Mouse (Mus musculus): ENCODE measurements at regions not wholly inside any gene's neighbourhood (a gene's known extent, or its start where the extent isn't known, plus 50 kb on each side); places are given as distances from the start of the nearest gene placed in this dataset.
A peak's percentile ranks its signal among the peaks of the same experiment; 100 is the strongest.
"Not testable (repeated sequence)": the region's sequence is repeated elsewhere in the genome, so short reads cannot be mapped to it uniquely, and the experiment has no call there.

DNA sequence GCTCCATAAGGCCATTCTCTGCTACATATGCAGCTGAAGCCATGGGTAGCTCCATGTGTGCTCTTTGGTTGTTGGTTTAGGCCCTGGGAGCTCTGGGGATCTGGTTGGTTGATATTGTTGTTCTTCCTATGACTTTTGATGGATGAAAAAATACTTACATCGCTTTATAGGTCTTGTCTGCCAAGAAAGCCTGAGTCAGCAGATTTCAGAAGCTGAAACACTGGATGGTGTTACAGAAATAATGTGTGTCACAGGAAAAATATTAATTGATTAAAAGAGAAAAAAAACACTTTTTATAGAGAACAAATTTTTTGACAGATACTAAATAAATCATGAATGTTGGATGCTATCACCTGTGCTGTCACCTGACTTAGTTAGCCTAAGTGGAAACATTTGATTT, 52.4 kb upstream of the Plxna2 start:
- DNase-seq: no peak

DNA sequence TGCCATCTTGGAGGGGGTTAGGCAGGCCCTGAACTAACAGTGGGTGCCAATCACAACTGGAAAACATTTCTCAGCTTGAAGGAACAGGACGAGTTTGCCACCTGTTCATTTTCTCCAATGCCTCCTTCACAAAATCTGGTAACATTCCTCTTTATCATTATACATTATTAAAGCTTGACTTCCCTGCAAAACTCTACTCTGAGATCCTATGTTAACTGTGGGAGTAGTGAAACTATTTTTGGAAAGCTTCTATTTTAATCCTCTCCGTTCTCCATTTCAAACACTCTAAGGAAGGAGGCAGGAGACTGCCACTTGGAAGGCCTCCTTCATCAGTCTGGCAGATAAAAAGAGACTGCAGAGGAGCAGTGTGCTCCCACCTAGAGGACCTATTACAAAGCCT, 54.1 kb upstream of the Plxna2 start:
- DNase-seq: no peak

DNA sequence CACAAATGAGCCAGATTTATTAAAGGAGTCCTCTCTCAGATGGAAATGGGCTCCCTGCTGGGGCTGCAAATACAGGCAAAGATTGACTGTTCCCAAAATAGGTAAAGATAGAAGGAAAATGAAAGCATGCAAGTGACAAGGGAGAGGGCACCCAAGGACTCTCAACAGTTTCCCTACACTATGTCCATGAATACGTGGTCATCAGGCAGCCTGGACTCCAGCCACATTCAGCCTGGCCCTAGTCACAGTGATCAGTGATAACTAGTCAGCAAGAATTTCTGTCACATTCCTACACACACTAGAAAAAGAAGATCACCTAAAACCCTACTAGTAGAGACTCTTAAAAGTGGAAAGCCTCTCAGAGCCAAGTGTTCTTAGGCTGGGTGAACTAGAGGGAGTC, 56.9 kb upstream of the Plxna2 start:
- no peak for DNase-seq

DNA sequence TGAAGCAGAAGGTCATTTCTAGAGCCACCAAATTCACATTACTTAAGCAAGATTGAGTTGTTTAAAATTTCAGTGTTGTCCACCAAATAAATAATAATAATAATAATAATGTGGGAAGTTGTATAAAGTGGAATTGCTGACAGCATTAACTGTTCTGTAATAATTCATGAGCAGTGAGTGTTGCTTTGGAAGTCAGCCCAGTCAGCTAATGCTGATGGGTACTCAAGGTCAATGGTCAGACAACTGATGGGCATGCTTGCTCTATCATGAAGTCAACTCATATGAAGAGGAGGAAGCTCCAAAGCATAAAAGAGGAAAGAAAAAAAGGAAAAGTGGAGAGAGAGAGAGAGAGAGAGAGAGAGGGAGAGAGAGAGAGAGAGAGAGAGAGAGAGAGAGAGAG, 69.4 kb upstream of the Plxna2 start:
- no peak for DNase-seq

DNA sequence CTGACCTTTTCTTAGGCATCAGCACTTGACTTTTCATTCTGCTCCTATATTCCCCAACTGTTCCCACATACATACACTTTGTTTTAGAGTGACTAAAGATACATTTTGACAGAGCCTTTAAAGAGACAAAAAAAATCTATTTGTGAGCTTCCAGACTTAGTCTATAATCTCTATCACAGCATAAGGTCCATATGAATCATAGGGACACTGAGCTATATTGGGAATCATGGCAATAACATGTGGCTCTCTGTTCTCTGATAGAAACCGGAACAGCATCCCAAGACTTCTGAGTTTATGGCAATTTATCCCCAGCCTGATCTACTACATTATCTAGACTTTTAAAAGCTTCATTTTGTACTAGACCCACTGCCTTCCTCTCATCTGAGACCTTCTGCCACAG, 69.8 kb upstream of the Plxna2 start:
- no peak for DNase-seq

DNA sequence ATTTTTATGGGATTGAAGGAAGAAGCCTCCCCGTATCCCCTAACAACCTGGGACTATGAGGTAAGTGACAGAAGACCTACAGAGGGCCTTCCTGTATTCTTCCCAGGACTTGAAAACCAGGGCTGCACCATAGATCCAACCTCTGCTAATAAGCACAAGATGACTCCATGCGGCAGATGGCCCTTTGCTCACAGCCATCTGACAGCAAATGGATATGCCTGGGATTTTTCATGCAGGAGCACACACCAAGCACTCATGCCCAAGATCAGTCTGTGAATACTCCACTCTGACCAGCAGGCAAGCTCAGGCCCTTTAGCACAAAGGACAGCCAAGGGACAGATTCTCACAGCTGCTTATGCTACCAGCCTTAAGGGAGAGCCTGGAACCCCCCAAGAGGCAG, 77.1 kb upstream of the Plxna2 start:
- DNase-seq: no peak

DNA sequence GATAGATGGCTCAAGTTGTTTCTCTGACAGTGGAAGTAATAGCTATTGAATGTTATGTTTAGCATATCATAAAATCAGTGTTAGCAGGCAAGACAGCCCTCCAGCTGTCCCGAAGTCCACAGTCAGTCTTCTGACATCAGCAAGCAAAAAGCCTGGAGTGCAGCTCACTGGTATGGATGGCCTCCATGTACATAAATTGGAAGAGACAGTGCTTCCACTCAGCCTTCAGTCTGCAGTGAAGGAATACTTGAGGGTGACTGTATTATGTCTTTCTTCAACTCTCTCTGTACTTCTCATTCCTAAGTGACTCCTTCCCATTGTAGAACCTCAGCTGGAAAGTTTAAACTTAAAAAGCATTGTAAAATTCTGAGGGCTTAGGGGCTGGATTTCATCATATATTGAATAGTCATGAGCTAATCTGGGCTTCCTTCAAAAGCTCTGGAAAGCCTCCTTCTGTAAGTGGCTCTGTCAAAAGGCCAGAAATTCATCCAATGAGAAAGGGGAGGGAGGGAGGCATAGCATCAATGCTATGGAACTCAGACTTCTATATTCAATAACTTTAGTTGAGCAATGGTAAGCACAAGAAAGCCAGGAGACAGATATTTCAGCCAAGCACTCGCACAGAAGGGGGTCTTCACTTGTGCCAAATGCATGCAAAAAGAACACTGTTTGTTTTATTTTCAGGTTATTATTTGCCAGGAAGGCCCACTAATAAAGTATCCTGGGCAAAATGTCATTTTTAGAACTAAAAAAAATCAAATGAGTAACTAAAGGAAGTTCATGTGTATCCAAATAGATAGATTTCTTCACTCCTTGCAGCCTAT, 90.5 kb upstream of the Plxna2 start:
- DNase-seq: no peak

DNA sequence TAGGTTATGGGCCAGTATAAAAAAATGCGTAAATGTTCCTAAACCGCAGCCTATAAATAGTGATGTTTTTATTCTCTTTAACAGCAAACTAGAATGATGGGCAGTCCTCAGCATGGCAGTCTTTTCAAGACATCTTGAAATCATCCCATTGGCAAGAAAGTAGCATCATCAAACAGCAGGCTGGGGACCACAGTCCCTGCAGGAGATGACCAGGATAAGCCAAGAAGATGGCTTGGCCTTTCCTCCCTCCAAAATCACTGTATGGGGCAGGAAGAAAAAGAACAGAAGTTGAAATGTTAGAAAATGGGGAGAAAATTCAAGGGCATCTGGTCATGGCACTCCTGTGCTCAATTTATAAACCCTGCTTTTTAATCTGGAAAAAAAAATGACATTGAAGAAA, 93.0 kb upstream of the Plxna2 start:
- DNase-seq: no peak

DNA sequence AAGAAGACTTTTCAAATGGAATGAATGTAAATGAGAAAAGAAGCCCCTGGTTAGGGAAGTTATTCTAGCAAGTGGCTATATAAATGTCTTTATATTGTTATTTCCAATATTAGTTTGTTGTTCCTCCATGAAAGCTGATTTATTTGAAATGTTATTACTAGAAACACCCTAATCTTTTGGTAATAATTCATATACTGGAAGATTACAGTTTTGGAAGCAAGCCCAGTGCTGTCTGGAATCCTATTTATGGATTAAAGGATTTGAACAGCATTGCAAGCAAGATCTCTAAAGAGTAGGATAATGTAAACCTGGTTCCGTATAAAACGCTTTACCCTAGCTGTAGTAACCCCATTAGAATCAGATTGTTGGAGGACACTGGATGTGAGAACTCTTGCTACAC, 96.8 kb upstream of the Plxna2 start:
- no peak for DNase-seq

DNA sequence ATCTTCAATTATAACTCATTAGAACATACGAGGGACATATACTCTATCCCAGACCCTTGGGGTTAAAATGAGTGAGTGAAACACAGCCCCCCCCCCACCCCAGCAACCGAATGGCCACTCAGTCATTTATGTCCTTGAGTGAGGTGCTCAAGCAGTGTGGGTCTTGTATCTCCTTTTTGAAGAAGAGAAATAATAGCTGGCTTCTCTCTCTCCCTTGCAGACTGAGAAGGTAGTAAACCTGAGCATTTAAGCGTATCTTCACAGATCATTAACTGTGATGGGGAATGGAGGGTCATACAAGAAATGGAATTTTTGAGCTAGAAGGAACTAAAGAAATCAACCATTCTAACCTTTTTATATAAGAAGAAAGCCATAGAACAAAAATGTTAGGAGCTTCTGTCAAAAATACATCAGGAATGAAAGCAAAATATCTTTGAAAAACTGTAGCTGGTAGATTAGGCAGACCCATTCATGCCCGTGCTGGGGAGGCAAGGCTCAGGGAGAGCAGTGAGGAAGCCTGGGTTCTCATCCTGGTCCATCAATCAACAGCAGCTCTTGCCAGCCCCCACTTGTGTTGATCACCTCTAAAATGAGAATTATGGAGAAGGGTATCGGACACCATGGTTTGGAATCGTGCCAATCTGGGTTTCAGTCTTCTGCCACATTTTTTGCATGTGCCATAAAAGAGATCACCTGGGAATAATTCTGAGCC, 98.4 kb upstream of the Plxna2 start:
- no peak for DNase-seq

DNA sequence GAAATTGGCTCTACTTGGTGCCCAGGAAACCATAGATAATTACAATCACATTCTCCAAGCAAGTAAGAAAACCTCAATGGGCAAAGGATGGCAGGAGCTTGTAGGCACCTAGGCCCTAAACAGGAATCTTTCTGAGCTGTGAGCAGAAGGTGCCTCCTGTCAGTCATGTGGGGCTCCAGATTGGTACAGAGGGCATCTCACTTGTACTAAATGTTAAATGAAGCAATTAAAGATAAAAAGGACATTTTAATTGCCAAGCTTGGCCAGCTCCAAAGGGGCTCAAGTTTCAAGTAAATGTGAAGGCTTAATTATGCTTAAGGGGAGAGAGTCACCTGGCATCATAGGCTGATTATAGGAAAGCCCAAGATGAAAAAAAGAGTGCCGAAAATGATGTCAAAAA, 101.9 kb upstream of the Plxna2 start:
- DNase-seq: no peak

DNA sequence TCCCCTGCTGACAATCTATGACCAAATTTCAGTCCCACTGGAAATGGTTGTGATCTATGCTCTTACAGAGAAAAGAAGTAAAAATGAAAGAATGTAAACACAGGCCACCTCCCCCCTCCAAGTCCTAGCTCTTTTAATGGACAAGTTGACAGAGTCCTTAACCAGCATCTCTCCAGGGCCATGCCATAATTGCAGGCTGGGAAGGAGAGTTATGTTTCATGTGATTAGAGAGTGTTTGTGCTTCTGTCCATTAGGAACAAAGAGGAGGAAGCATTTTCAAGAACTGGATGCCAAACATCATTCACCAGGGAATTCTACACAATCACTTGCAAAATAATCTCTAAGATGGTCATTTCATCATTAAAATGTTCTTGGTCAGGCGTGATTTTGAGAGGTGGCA, 109.7 kb upstream of the Plxna2 start:
- no peak for DNase-seq

DNA sequence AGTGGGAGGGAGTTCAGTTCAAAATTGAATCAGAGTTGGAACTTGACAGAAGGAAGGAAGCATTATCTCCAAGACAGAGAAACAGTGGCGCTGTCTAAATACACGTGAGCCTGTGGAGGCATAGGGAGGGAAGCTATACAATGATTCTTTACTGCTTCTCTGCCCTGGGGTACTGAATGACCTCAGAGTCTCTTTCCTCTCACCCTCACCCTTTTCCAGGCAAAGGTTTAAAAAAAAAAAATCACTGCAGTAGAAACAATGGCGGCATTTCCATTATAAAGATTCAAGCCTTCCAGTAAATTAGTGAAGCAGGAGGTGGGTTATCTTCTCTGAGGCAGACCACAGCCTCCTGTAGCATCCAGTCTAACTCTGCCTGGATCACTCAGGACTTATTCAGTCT, 112.2 kb upstream of the Plxna2 start:
- no peak for DNase-seq

DNA sequence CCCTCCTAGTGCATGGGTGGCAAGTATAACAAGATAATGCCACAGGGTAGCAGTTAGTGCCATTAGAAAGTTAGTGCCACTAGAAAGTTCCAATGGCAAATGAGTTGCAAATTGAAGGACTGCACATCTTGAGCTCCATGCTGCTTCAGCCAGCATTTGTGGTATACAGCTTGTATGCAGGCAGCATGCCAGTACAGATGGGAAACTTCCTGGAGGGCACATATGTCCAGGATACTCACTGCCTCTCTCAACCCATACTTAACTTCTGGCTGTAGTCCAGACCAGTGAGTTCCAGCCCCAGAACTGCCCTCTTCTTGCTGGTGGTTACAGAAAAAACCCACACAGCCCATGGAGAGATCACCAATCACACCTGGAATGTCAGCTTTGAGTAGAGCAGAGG, 113.8 kb upstream of the Plxna2 start:
- DNase-seq: peak; percentile 3

DNA sequence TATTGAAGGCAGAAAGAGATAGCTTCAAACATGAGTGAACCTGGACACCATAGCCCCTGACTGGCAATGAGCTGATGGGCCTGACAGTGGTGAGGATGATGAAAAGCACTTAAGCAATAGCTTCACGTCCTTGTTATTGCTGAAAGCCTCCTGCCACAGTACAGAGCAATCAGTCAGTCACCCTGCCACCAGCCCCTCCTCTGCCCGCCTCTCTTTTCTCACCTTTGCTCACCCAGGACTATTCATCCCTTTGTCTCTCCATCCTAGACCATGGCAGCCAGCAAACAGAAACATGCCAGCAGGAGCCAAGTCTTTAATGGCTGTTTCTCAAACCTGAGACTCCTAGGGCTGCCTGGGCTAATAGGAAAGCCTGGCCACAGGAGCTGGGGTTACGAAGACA, 114.5 kb upstream of the Plxna2 start:
- DNase-seq: no peak

DNA sequence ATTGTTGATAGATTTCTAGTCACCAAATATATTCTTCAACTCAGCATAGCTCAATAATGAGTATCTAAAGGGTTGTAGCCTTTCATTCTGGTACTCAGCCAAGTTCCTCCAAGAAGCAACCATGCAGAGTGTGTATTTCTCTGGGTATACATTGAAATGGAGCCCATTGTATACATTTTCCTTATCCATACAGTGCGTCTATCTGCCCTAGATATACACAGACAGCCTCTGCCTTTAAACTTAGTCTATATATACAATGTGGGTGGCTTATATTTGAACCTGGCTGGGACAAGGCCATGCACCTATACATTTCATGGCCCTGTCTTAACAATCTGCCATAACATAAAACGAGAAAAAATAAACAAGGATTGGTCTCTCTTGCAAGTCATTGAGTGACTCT, 121.6 kb upstream of the Plxna2 start:
- no peak for DNase-seq

DNA sequence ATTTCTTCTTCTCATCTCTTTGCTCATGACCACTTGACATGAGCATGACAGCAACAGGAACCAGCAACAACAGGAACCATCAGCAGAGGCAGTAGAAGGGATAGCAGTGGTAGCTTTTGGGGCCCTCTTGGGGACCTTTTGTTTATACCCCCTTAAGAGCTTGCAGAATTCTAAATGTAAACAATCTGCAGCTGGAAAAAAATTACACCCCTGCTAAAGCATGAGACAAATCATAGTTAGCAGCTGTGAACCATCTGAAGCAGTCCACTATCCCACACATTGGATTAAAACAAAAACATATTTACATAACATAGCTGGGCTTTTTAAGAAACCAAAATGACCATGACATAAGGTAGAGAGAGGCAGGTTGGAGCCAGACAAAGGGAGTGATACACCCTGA, 126.9 kb upstream of the Plxna2 start:
- DNase-seq: no peak

DNA sequence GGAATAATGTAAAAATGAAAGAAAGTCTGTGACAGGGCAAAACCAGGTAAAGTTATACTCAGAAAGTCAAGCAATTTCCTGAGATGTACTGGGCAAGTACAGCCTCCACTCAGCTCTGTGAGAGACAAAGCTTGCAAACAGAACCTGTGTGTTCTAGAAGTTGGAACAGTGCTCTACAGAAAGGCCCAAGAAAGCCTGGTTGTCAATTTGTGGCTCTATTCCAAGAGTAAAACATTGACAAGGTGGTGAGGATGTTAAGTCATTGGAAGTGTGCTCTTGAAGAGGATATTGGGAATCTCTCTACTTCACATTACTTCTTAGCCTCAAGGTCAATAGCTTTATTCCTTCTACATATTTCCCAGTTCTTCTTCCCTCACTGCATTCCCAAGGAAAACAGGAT, 129.9 kb upstream of the Plxna2 start:
- DNase-seq: no peak

DNA sequence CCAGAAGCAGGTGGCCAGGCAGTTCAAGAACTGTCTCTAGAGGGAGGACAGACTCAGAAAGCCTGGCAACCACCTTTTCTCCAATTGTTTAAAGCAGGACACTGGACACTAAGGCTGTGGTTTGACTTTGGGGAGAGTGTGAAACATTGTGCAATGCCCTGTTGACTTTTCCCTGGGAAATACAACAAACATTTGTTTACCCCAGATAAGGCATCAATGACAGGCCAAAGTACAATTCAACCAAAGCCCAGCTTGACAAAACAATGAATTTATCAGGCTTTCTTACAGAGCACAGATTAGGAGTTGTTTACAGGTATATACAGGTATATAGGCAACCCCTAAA, 135.3 kb upstream of the Plxna2 start:
- no peak for DNase-seq

DNA sequence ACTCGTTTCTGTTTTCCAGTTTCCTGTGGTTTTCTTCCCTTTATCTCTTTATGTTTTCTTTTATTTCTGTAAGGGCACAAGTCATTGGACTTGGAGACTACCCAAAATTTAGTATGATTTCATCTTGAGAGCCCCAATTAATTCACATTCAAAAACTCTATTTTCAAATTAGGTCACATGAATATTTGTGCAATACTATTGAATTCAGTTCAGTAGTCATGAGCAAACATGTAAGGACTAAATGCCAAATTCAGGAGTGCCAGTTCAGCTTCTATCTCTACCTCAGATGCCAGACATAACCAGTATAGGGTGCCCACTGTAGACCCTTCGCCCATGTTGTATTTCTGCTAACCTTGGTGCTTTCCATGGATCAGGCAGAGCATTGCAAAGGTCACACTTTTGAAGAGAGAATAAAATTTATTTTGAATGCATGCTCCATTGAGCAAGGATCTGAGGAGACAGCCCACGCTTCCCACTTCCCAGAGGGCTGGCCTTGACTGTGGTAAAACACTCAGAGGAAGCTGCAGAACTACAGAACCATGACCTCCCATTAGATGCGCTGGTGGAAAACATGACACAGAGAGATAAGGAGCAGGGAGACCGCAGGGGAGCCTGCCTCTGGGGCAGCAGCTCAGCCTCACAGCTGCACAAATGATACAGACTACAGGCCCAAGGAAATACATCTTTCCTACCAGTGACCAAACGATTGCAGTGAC, 135.9 kb upstream of the Plxna2 start:
- DNase-seq: peak; percentile 26

DNA sequence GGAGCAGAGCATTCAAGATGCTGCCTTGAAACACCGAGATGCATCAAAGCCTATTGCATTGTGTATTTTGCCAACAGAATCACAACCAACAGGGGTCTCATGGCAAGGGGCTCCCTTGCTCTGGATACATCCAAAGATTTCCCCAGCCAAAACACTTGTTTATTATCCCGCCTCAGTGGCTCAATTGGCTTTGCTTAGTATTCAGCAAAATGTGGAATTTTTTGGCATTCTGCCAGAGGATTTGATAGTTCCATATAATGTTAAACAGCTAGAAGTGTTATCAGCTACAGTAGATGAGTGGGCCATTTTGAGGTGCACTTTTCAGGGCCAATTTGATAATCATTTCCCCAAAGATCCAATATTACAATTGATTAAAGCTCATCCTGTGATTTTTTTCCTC, 146.7 kb upstream of the Plxna2 start:
- DNase-seq: not testable (repeated sequence)

DNA sequence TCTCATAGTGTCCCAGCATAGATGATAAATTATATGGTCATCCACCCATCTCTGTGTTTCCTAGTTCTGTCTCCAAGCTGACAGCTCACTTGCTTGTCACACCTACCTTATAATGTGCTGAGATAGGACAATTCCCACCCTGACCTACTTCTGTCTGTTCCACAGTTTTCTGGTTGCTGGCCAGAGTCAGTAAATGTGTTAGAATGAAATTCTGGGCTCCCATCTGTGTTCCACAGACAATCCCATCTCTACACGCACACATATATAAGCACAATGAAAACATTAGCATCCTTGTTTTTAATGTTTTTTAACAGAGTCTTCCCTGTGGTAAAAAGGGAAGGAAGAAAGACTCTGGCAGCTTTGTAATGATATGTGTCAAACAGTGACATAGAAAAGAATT, 165.5 kb upstream of the Plxna2 start:
- DNase-seq: no peak

DNA sequence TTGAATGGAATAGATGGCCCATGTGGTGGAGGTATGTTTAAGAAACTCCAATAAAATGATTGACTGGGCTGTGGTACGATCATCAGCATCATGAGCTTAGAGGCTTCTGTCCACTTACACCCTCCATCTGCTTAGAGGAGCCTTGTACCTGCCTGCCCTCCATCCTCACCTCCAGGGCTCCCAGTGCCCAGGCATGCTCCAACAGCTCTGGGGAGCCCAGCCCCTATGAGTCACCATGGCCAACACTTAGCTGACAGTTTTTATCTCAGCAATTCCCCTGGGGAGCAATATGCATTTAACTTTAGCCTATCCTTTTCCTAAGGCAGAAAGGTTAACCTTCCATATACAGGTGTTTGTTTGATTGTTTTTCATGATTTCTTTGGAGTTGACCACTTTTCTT, 174.3 kb upstream of the Plxna2 start:
- no peak for DNase-seq

DNA sequence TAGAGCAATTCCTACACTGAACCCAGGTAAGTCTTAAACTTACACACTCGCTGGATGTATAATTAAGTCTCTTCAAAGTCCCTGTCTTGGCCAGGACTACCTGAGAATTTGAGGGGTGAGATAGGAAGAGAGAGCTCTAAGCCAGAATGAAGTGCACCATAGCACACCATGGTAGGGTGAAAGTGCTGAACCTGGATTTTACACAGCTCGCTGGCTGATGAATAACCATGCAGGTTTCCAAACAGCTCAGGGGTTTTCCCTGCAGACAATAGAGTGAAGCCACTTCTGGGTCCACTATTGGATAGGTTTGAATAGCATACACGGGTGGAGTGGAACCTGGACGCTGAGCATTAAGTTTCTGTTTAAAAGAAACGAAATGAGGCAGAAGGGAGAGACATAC, 180.7 kb upstream of the Plxna2 start:
- DNase-seq: peak; percentile 41

All from kidney, postnatal 14 days (tissue).